Mouse (Mus musculus) neural tube, embryonic 14.5 days (tissue): ENCODE data around the gene Ssb. TPM values are rescaled to one million over a fixed set of nuclear protein-coding genes. Genes with fewer than 3 reads are reported as not detected.

Experiments used
- ATAC-seq: fragments of 200-750 bp; cut with Nextera tagmentation; 2 replicates; pipeline ENCODE4 v1.8.0; 2017; ENCODE audit warnings: low read depth, mild to moderate bottlenecking, moderate TSS enrichment, moderate library complexity
- H3K27ac ChIP-seq: fragments of 300-500 bp; sonication (generic); 2 replicates; pipeline ENCODE4 v1.5.1; 2014; ENCODE audit warnings: low read depth, mild to moderate bottlenecking, control low read depth, low read length, moderate library complexity, mixed read lengths
- H3K27me3 ChIP-seq: fragments of 300-500 bp; sonication (generic); 2 replicates; pipeline ENCODE4 v1.6.1; 2014; ENCODE audit warnings: low read length; ENCODE audit not compliant: control insufficient read depth, insufficient read depth
- H3K36me3 ChIP-seq: fragments of 300-500 bp; sonication (generic); 2 replicates; pipeline ENCODE4 v1.6.1; 2014; ENCODE audit warnings: low read length, mixed read lengths; ENCODE audit not compliant: control insufficient read depth, insufficient read depth
- H3K4me1 ChIP-seq: fragments of 300-500 bp; sonication (generic); 2 replicates; pipeline ENCODE4 v1.6.1; 2014; ENCODE audit warnings: low read length; ENCODE audit not compliant: control insufficient read depth, insufficient read depth
- H3K4me2 ChIP-seq: fragments of 300-500 bp; sonication (generic); 2 replicates; pipeline ENCODE4 v1.6.1; 2014; ENCODE audit warnings: mild to moderate bottlenecking, low read depth, low read length, control low read depth
- H3K4me3 ChIP-seq: fragments of 300-500 bp; sonication (generic); 2 replicates; pipeline ENCODE4 v1.5.1; 2014; ENCODE audit warnings: low read depth, low read length, control low read depth, mixed read lengths
- H3K9ac ChIP-seq: fragments of 300-500 bp; sonication (generic); replicated peaks from 2 replicates; pipeline ENCODE4 v1.6.1; 2014; ENCODE audit warnings: low read depth, mild to moderate bottlenecking, control low read depth, low read length, mixed read lengths
- H3K9me3 ChIP-seq: fragments of 300-500 bp; sonication (generic); 2 replicates; pipeline ENCODE4 v1.6.1; 2016; ENCODE audit warnings: low read length; ENCODE audit not compliant: control insufficient read depth
- WGBS: fragments of 180-500 bp; shearing (Covaris S2); extraction: QIAGEN DNeasy Blood & Tissue Kit; methylation state at CpG from one replicate; pipeline ENCODE4 v1.1.7; 2014; 5-methylcytosine and 5-hydroxymethylcytosine counted together
- polyA plus RNA-seq: library from polyadenylated mRNA; unstranded; fragments of >200 nt; fragmentation: Nextera tagmentation; extraction: Ambion mirVana; gene quantifications from 2 replicates; pipeline ENCODE4 v1.2.1, GENCODE M21; 2014

The Ssb gene
- polyA plus RNA-seq, 1 experiment from 2014 or later = 248 TPM

GRCm38 (mm10) chr2:69826380-69826779 lies 35.0 kb upstream of the Ssb start:
- no peaks in the 10 kb centered on the region for H3K27me3 ChIP-seq
- no peak overlapping the region for H3K9ac ChIP-seq
- no peak overlapping the region for H3K27ac ChIP-seq
- ATAC-seq = no peak
- H3K9me3 ChIP-seq = no peaks in the 10 kb centered on the region
- H3K4me3 ChIP-seq = no peak overlapping the region
- 62% methylated on average over 2 of the region's 2 CpGs for WGBS
- H3K4me1 ChIP-seq = peaks cover 16% of the 10 kb centered on the region
- peaks cover 5% of the 10 kb centered on the region; the same call in 1 of the 2 replicates for H3K36me3 ChIP-seq
- H3K4me2 ChIP-seq = no peak overlapping the region

GRCm38 (mm10) chr2:69828031-69828430 lies 33.3 kb upstream of the Ssb start:
- no peaks in the 10 kb centered on the region for H3K9me3 ChIP-seq
- H3K36me3 ChIP-seq = peaks cover 5% of the 10 kb centered on the region
- H3K9ac ChIP-seq = no peak overlapping the region
- H3K4me1 ChIP-seq = peaks cover 16% of the 10 kb centered on the region
- no peak overlapping the region for H3K4me3 ChIP-seq
- H3K4me2 ChIP-seq = no peak overlapping the region
- no peak overlapping the region for H3K27ac ChIP-seq
- 62% methylated on average over 7 of the region's 7 CpGs for WGBS
- no peak for ATAC-seq
- H3K27me3 ChIP-seq = no peaks in the 10 kb centered on the region

GRCm38 (mm10) chr2:69829680-69830079 lies 31.7 kb upstream of the Ssb start:
- WGBS = 98% methylated on average over 2 of the region's 2 CpGs
- Histone ChIP-seq H3K9ac (no peak overlapping the region), H3K4me3 (no peak overlapping the region), H3K27me3 (no peaks in the 10 kb centered on the region), H3K4me2 (no peak overlapping the region), H3K27ac (no peak overlapping the region), H3K4me1 (peaks cover 10% of the 10 kb centered on the region), H3K9me3 (no peaks in the 10 kb centered on the region), H3K36me3 (peaks cover 19% of the 10 kb centered on the region)
- no peak for ATAC-seq

GRCm38 (mm10) chr2:69830116-69830515 lies 31.2 kb upstream of the Ssb start:
- ATAC-seq = no peak
- peaks cover 23% of the 10 kb centered on the region for H3K36me3 ChIP-seq
- H3K4me3 ChIP-seq = no peak overlapping the region

GRCm38 (mm10) chr2:69837244-69837967 lies 24.0 kb upstream of the Ssb start:
- ATAC-seq = no peak
- Histone ChIP-seq H3K36me3 (peaks cover 23% of the 10 kb centered on the region), H3K9me3 (no peaks in the 10 kb centered on the region), H3K4me3 (no peak overlapping the region), H3K4me2 (no peak overlapping the region), H3K9ac (no peak overlapping the region), H3K27me3 (no peaks in the 10 kb centered on the region), H3K27ac (no peak overlapping the region), H3K4me1 (no peaks in the 10 kb centered on the region)
- WGBS = 79% methylated on average over 7 of the region's 7 CpGs

More at GRCm38 (mm10) chr2:69830116-69830515, 31.2 kb upstream of the Ssb start:
- no peak overlapping the region for H3K4me2 ChIP-seq
- no peak overlapping the region for H3K27ac ChIP-seq
- 95% methylated on average over 8 of the region's 8 CpGs for WGBS
- H3K9me3 ChIP-seq = no peaks in the 10 kb centered on the region
- no peaks in the 10 kb centered on the region for H3K27me3 ChIP-seq
- no peak overlapping the region for H3K9ac ChIP-seq
- H3K4me1 ChIP-seq = peaks cover 8% of the 10 kb centered on the region

- no peak overlapping the region for H3K4me3 ChIP-seq
- H3K27ac ChIP-seq = no peak overlapping the region
- 36% methylated on average over 3 of the region's 3 CpGs for WGBS
- H3K27me3 ChIP-seq = no peaks in the 10 kb centered on the region
- ATAC-seq = no peak
- peaks cover 23% of the 10 kb centered on the region for H3K36me3 ChIP-seq
- H3K4me1 ChIP-seq = no peaks in the 10 kb centered on the region
- no peak overlapping the region for H3K9ac ChIP-seq
- H3K9me3 ChIP-seq = no peaks in the 10 kb centered on the region
- H3K4me2 ChIP-seq = no peak overlapping the region
Observed at GRCm38 (mm10) chr2:69837996-69838395, 23.4 kb upstream of the Ssb start.

- no peak for ATAC-seq
- no peaks in the 10 kb centered on the region for H3K27me3 ChIP-seq
Observed at GRCm38 (mm10) chr2:69838707-69839106, 22.7 kb upstream of the Ssb start.

GRCm38 (mm10) chr2:69840261-69840660 lies 21.1 kb upstream of the Ssb start:
- peak; percentile 31; the same call in 1 of the 2 replicates for ATAC-seq
- no peaks in the 10 kb centered on the region for H3K4me1 ChIP-seq

More at GRCm38 (mm10) chr2:69838707-69839106, 22.7 kb upstream of the Ssb start:
- Histone ChIP-seq H3K4me2 (no peak overlapping the region), H3K9ac (no peak overlapping the region), H3K4me3 (no peak overlapping the region), H3K4me1 (no peaks in the 10 kb centered on the region), H3K9me3 (no peaks in the 10 kb centered on the region), H3K36me3 (peaks cover 18% of the 10 kb centered on the region), H3K27ac (no peak overlapping the region)

GRCm38 (mm10) chr2:69849215-69849614 lies 12.1 kb upstream of the Ssb start:
- no peaks in the 10 kb centered on the region for H3K9me3 ChIP-seq
- 74% methylated on average over 6 of the region's 6 CpGs for WGBS
- H3K27ac ChIP-seq = no peak overlapping the region
- no peak overlapping the region for H3K9ac ChIP-seq
- H3K4me2 ChIP-seq = no peak overlapping the region
- H3K27me3 ChIP-seq = no peaks in the 10 kb centered on the region
- H3K4me1 ChIP-seq = no peaks in the 10 kb centered on the region
- no peaks in the 10 kb centered on the region for H3K36me3 ChIP-seq
- no peak for ATAC-seq
- H3K4me3 ChIP-seq = no peak overlapping the region

More at GRCm38 (mm10) chr2:69840261-69840660, 21.1 kb upstream of the Ssb start:
- WGBS = 18% methylated on average over 6 of the region's 6 CpGs
- Histone ChIP-seq H3K9ac (no peak overlapping the region), H3K27ac (no peak overlapping the region), H3K4me3 (no peak overlapping the region), H3K36me3 (peaks cover 4% of the 10 kb centered on the region; the same call in 1 of the 2 replicates), H3K9me3 (no peaks in the 10 kb centered on the region), H3K27me3 (no peaks in the 10 kb centered on the region), H3K4me2 (no peak overlapping the region)
